Mouse (Mus musculus): ENCODE measurements around the gene Nr2f2. TPM values are rescaled to one million over a fixed set of nuclear protein-coding genes. Genes with fewer than 3 reads are reported as not detected.

Nr2f2 gene
- polyA plus RNA-seq, 1 experiment from 2014 or later = 127 TPM

- Histone ChIP-seq H3K4me3 (replicated peaks; ENCODE audit: low read length) (no peak overlapping the region), H3K9me3 (ENCODE audit: control insufficient read depth, low read length) (no peaks in the 10 kb centered on the region), H3K4me2 (replicated peaks) (no peak overlapping the region), H3K36me3 (replicated peaks; ENCODE audit: control insufficient read depth, insufficient read depth) (peaks cover 8% of the 10 kb centered on the region; the same call in 1 of the 2 replicates), H3K9ac (no peak overlapping the region), H3K4me1 (replicated peaks; ENCODE audit: control insufficient read depth, insufficient read depth, low read length) (no peaks in the 10 kb centered on the region), H3K27ac (no peak overlapping the region), H3K27me3 (ENCODE audit: control insufficient read depth, insufficient read depth, low read length) (no peaks in the 10 kb centered on the region)
- ATAC-seq (ENCODE audit: low FRiP score) = no peak
- no peak for DNase-seq (ENCODE audit: low spot score)
- WGBS = 70% methylated on average over 2 of the region's 2 CpGs
These were observed 38.9 kb upstream of the Nr2f2 start for GRCm38 (mm10) chr7:70405466-70405865.

- no peak overlapping the region for H3K27ac ChIP-seq
- no peaks in the 10 kb centered on the region for H3K27me3 ChIP-seq (ENCODE audit: control insufficient read depth, insufficient read depth, low read length)
- DNase-seq (ENCODE audit: low spot score) (no peak), ATAC-seq (ENCODE audit: low FRiP score) (no peak)
- no peak overlapping the region for H3K9ac ChIP-seq
- H3K4me1 ChIP-seq (replicated peaks; ENCODE audit: control insufficient read depth, insufficient read depth, low read length) = no peaks in the 10 kb centered on the region; the same call in 1 of the 2 replicates
- no peak overlapping the region for H3K4me2 ChIP-seq (replicated peaks)
- no peaks in the 10 kb centered on the region for H3K36me3 ChIP-seq (replicated peaks; ENCODE audit: control insufficient read depth, insufficient read depth)
- H3K4me3 ChIP-seq (replicated peaks; ENCODE audit: low read length) = no peak overlapping the region
- no peaks in the 10 kb centered on the region for H3K9me3 ChIP-seq (ENCODE audit: control insufficient read depth, low read length)
- 94% methylated on average over 4 of the region's 4 CpGs for WGBS
These were observed 16.3 kb upstream of the Nr2f2 start for GRCm38 (mm10) chr7:70382828-70383227.

DNA sequence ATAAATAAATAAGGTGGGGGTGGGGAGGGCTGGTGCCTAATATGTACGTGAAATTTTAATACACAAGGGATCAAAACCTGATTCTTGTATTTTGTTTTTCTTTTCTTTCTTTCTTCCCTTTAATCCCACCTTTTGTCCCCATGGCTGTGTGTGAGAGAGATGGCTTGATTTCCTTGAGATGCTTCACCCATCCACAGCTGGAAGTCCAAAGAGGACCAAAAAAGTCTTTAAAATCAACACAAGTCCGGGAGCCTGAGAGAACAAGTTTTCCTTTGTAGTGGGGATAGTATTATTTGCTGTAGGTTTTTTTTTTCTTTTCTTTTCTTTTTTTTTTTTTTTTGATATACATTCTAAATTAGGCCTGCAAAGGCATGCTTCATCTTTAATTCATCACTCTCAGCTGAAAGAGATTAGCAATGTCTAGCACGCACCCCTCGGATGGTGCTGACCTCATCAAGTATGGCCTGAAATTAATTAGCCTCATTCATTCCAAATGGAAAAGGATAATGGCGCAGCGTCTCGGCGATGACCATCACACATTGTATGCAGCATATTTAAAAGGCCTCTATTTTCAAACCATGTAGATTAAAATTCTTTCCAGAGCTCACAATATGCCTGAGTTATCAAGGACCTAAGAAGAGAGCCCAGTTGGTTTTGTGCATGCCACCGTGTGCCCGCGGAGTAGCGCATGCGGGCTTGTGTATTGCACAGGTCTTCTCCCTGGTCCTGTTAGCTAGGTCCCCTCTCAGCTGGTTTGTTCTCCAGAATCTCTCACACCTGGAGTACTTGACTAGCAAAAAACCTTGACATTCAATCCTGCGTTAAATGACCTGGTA is 15.1 kb upstream of the Nr2f2 start:
- no peak overlapping the region for H3K9ac ChIP-seq
- H3K27me3 ChIP-seq (ENCODE audit: control insufficient read depth, insufficient read depth, low read length) = no peaks in the 10 kb centered on the region
- H3K27ac ChIP-seq = 0 out of 2 replicates have a peak overlapping the region, but pooled peaks have one; percentile 18
- H3K36me3 ChIP-seq (replicated peaks; ENCODE audit: control insufficient read depth, insufficient read depth) = no peaks in the 10 kb centered on the region
- H3K4me3 ChIP-seq (replicated peaks; ENCODE audit: low read length) = no peak overlapping the region
- H3K9me3 ChIP-seq (ENCODE audit: control insufficient read depth, low read length) = no peaks in the 10 kb centered on the region
- H3K4me2 ChIP-seq (replicated peaks) = peak overlapping the region; percentile 26; the same call in 1 of the 2 replicates
- H3K4me1 ChIP-seq (replicated peaks; ENCODE audit: control insufficient read depth, insufficient read depth, low read length) = no peaks in the 10 kb centered on the region; the same call in 1 of the 2 replicates
- WGBS = 40% methylated on average over 14 of the region's 14 CpGs
- ATAC-seq (ENCODE audit: low FRiP score) (no peak), DNase-seq (ENCODE audit: low spot score) (no peak)

GRCm38 (mm10) chr7:70380943-70381342 is 14.4 kb upstream of the Nr2f2 start:
- Histone ChIP-seq H3K4me1 (replicated peaks; ENCODE audit: control insufficient read depth, insufficient read depth, low read length) (no peaks in the 10 kb centered on the region; the same call in 1 of the 2 replicates), H3K36me3 (replicated peaks; ENCODE audit: control insufficient read depth, insufficient read depth) (no peaks in the 10 kb centered on the region), H3K4me2 (replicated peaks) (no peak overlapping the region), H3K27me3 (ENCODE audit: control insufficient read depth, insufficient read depth, low read length) (no peaks in the 10 kb centered on the region), H3K9ac (no peak overlapping the region), H3K27ac (no peak overlapping the region), H3K4me3 (replicated peaks; ENCODE audit: low read length) (no peak overlapping the region), H3K9me3 (ENCODE audit: control insufficient read depth, low read length) (no peaks in the 10 kb centered on the region)
- no peak for ATAC-seq (ENCODE audit: low FRiP score)
- 76% methylated on average over 3 of the region's 3 CpGs for WGBS
- DNase-seq (ENCODE audit: low spot score) = no peak

DNA sequence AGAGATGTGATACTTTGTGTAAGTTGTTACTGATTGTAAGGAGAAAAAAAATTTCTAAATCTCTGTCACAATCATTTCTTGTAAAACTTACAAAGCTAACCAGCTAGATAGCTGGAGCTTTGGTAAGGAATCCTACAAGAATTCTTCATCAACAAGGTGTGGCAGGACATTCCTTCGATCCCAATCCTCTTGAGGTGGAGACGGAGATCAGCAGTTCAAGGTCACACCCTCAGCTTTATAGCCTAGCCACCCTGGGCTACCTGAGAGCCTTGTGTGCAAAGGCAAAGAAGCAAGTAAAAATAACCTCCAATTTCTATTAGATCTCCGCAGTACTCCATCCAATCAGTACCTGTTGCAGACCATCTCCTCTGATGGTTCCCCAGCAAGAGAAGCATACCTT is 13.7 kb upstream of the Nr2f2 start:
- H3K36me3 ChIP-seq (replicated peaks; ENCODE audit: control insufficient read depth, insufficient read depth) = no peaks in the 10 kb centered on the region
- H3K4me2 ChIP-seq (replicated peaks) = no peak overlapping the region
- no peak overlapping the region for H3K27ac ChIP-seq
- ATAC-seq (ENCODE audit: low FRiP score) (no peak), DNase-seq (ENCODE audit: low spot score) (no peak)
- no peaks in the 10 kb centered on the region for H3K9me3 ChIP-seq (ENCODE audit: control insufficient read depth, low read length)
- no peaks in the 10 kb centered on the region for H3K27me3 ChIP-seq (ENCODE audit: control insufficient read depth, insufficient read depth, low read length)
- 90% methylated on average over 3 of the region's 3 CpGs for WGBS
- no peak overlapping the region for H3K4me3 ChIP-seq (replicated peaks; ENCODE audit: low read length)
- no peaks in the 10 kb centered on the region; the same call in 1 of the 2 replicates for H3K4me1 ChIP-seq (replicated peaks; ENCODE audit: control insufficient read depth, insufficient read depth, low read length)
- no peak overlapping the region for H3K9ac ChIP-seq

GRCm38 (mm10) chr7:70370552-70371262 is 4.2 kb upstream of the Nr2f2 start:
- H3K4me1 ChIP-seq (replicated peaks; ENCODE audit: control insufficient read depth, insufficient read depth, low read length) = 0 out of 2 replicates have a peak, but pooled peaks cover 11% of the 10 kb centered on the region
- H3K27me3 ChIP-seq (ENCODE audit: control insufficient read depth, insufficient read depth, low read length) = peaks cover 59% of the 10 kb centered on the region
- H3K9ac ChIP-seq = peak overlapping the region; percentile 55
- no peaks in the 10 kb centered on the region for H3K9me3 ChIP-seq (ENCODE audit: control insufficient read depth, low read length)
- no peak for ATAC-seq (ENCODE audit: low FRiP score)
- H3K36me3 ChIP-seq (replicated peaks; ENCODE audit: control insufficient read depth, insufficient read depth) = no peaks in the 10 kb centered on the region
- DNase-seq (ENCODE audit: low spot score) = peak; percentile 23
- peak overlapping the region; percentile 39 for H3K4me3 ChIP-seq (replicated peaks; ENCODE audit: low read length)
- H3K27ac ChIP-seq = peak overlapping the region; percentile 99
- peak overlapping the region; percentile 81 for H3K4me2 ChIP-seq (replicated peaks)
- 6% methylated on average over 18 of the region's 18 CpGs for WGBS

DNA sequence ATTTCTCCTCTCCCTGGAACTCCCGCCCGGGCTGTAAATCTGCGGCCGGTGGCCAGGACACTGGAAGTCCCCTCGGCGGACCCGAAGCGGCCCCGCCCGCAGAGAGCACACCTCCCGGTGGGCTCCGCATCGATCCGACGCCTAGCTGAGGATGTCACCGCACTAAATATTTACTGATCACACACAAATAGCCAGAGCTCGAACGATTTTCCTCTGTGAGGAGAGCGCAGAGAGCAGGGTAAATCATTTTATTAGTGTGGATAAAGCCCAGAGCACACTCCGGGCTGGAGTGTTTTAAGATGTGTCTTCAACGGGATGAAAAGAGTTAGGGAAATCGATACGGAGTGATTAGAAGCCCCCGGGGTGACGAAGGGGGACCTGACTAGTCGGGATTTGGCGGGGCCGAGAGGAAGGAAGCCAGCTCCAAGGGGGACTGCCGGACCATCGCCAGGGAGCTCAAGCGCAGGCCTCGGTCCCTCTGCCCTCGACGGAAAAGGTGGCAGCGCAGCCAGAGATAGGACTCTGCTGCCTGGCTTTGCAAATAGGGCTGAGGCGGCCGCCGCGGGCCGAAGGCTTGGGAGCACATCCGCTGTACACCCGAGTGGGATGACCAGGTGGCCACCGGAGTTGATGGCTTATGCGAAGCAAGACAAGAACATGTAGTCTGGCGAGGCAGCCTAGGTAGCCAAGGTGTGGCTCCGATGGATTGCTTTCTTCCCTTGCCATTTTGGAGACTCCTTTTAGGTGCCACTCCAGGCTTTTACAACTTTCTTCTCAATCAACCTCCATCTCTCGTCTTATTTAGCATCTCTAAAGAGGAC is 3.4 kb upstream of the Nr2f2 start:
- Histone ChIP-seq H3K4me3 (replicated peaks; ENCODE audit: low read length) (peak overlapping the region; percentile 39), H3K27me3 (ENCODE audit: control insufficient read depth, insufficient read depth, low read length) (peaks cover 60% of the 10 kb centered on the region), H3K9me3 (ENCODE audit: control insufficient read depth, low read length) (no peaks in the 10 kb centered on the region), H3K4me2 (replicated peaks) (peak overlapping the region; percentile 81), H3K4me1 (replicated peaks; ENCODE audit: control insufficient read depth, insufficient read depth, low read length) (0 out of 2 replicates have a peak, but pooled peaks cover 11% of the 10 kb centered on the region), H3K9ac (peak overlapping the region; percentile 55), H3K36me3 (replicated peaks; ENCODE audit: control insufficient read depth, insufficient read depth) (no peaks in the 10 kb centered on the region), H3K27ac (peak overlapping the region; percentile 99)
- ATAC-seq (ENCODE audit: low FRiP score) = no peak
- peak; percentile 50 for DNase-seq (ENCODE audit: low spot score)
- under 1% methylated on average over 47 of the region's 47 CpGs for WGBS

DNA sequence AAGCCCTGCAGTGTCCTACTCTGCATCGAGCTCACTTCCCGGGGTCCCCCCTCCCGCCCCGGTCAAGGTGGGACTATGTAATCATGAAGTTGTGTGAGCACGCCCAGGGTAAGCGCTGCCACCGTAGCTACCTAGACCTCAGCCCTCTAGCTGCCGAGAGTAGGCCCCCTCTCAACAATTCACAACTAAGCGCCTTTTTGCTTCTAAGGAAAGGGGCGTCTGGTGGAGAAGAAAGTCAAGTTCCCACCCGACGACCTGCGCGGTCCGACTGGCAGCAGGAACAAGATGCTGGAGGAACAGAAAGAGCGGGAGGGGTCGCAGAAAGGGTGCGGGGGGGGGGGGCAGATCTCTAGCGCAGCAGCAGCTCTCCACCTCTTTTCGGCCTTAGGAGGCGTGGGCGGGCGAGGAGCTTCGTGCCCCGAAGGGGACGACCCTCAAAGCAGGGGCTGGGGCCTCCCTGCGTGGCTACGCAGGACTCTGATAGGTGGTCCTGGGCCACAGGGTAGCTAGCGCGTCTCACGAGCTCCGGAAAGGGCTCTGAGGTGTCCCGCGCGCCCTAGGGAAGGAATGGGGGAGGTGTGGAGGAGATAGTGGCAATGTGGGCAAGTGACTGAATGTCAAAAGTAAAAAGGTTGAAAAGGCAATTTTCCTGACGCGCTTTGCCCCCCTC is 2.7 kb upstream of the Nr2f2 start:
- ATAC-seq (ENCODE audit: low FRiP score) (peak; percentile 61), DNase-seq (ENCODE audit: low spot score) (no peak)
- Histone ChIP-seq H3K4me3 (replicated peaks; ENCODE audit: low read length) (peak overlapping the region; percentile 39), H3K9me3 (ENCODE audit: control insufficient read depth, low read length) (no peaks in the 10 kb centered on the region), H3K9ac (peak overlapping the region; percentile 55), H3K4me1 (replicated peaks; ENCODE audit: control insufficient read depth, insufficient read depth, low read length) (0 out of 2 replicates have a peak, but pooled peaks cover 11% of the 10 kb centered on the region), H3K27ac (peak overlapping the region; percentile 99), H3K27me3 (ENCODE audit: control insufficient read depth, insufficient read depth, low read length) (peaks cover 65% of the 10 kb centered on the region), H3K36me3 (replicated peaks; ENCODE audit: control insufficient read depth, insufficient read depth) (no peaks in the 10 kb centered on the region), H3K4me2 (replicated peaks) (peak overlapping the region; percentile 81)
- under 1% methylated on average over 37 of the region's 37 CpGs for WGBS

Measured in hindbrain, embryonic 14.5 days (tissue).